Mouse (Mus musculus): ENCODE measurements around the gene Gpc6. TPM values are rescaled to one million over a fixed set of nuclear protein-coding genes. Genes with fewer than 3 reads are reported as not detected.

Gpc6 gene
- polyA plus RNA-seq, 1 experiment from 2014 or later = 11.4 TPM

GRCm38 (mm10) chr14:117962453-117962852 lies 1037.3 kb downstream of the Gpc6 start:
- DNase-seq (ENCODE audit: low spot score) (peak; percentile 38), ATAC-seq (ENCODE audit: low FRiP score, low TSS enrichment) (no peak)
- WGBS = 56% methylated on average over 4 of the region's 4 CpGs
- no peak overlapping the region for H3K4me3 ChIP-seq (ENCODE audit: low read depth, low read length)
- no peak overlapping the region for H3K27ac ChIP-seq (replicated peaks)
- H3K9me3 ChIP-seq (ENCODE audit: control insufficient read depth, low read length) = no peaks in the 10 kb centered on the region
- H3K9ac ChIP-seq (ENCODE audit: low read length) = no peak overlapping the region
- H3K4me1 ChIP-seq (replicated peaks; ENCODE audit: control insufficient read depth, insufficient read depth) = no peaks in the 10 kb centered on the region
- H3K27me3 ChIP-seq (ENCODE audit: control insufficient read depth, insufficient read depth, low read length) = no peaks in the 10 kb centered on the region
- TF ChIP-seq CTCF (IDR thresholded peaks at IDR 0.05; ENCODE audit: low read depth) (peak; percentile 67), EP300 (optimal IDR thresholded peaks at IDR 0.05) (no peak)
- no peaks in the 10 kb centered on the region for H3K36me3 ChIP-seq (ENCODE audit: control insufficient read depth, insufficient read depth, low read length)
- no peak overlapping the region for H3K4me2 ChIP-seq (replicated peaks; ENCODE audit: low read depth)

GRCm38 (mm10) chr14:117972576-117972975 lies 1047.5 kb downstream of the Gpc6 start:
- ATAC-seq (ENCODE audit: low FRiP score, low TSS enrichment) = no peak
- Histone ChIP-seq H3K9me3 (ENCODE audit: control insufficient read depth, low read length) (no peaks in the 10 kb centered on the region), H3K4me2 (replicated peaks; ENCODE audit: low read depth) (no peak overlapping the region), H3K27me3 (ENCODE audit: control insufficient read depth, insufficient read depth, low read length) (no peaks in the 10 kb centered on the region), H3K9ac (ENCODE audit: low read length) (no peak overlapping the region), H3K36me3 (ENCODE audit: control insufficient read depth, insufficient read depth, low read length) (no peaks in the 10 kb centered on the region), H3K4me3 (ENCODE audit: low read depth, low read length) (no peak overlapping the region), H3K27ac (replicated peaks) (no peak overlapping the region), H3K4me1 (replicated peaks; ENCODE audit: control insufficient read depth, insufficient read depth) (no peaks in the 10 kb centered on the region)
- TF ChIP-seq CTCF (IDR thresholded peaks at IDR 0.05; ENCODE audit: low read depth) (no peak), EP300 (optimal IDR thresholded peaks at IDR 0.05) (no peak)
- 89% methylated on average over 5 of the region's 5 CpGs for WGBS
- DNase-seq (ENCODE audit: low spot score) = no peak

- no peak overlapping the region for H3K4me3 ChIP-seq (ENCODE audit: low read depth, low read length)
- DNase-seq (ENCODE audit: low spot score) (no peak), ATAC-seq (ENCODE audit: low FRiP score, low TSS enrichment) (no peak)
- WGBS = 94% methylated on average over 10 of the region's 10 CpGs
- TF ChIP-seq EP300 (optimal IDR thresholded peaks at IDR 0.05) (no peak), CTCF (IDR thresholded peaks at IDR 0.05; ENCODE audit: low read depth) (no peak)
- no peak overlapping the region for H3K9ac ChIP-seq (ENCODE audit: low read length)
- H3K4me2 ChIP-seq (replicated peaks; ENCODE audit: low read depth) = no peak overlapping the region
- no peak overlapping the region for H3K27ac ChIP-seq (replicated peaks)
- no peaks in the 10 kb centered on the region for H3K36me3 ChIP-seq (ENCODE audit: control insufficient read depth, insufficient read depth, low read length)
- H3K27me3 ChIP-seq (ENCODE audit: control insufficient read depth, insufficient read depth, low read length) = no peaks in the 10 kb centered on the region
- no peaks in the 10 kb centered on the region for H3K4me1 ChIP-seq (replicated peaks; ENCODE audit: control insufficient read depth, insufficient read depth)
- H3K9me3 ChIP-seq (ENCODE audit: control insufficient read depth, low read length) = no peaks in the 10 kb centered on the region
These were observed 1056.4 kb downstream of the Gpc6 start for GRCm38 (mm10) chr14:117981532-117981931.

GRCm38 (mm10) chr14:117988444-117988843 lies 1063.3 kb downstream of the Gpc6 start:
- Histone ChIP-seq H3K36me3 (ENCODE audit: control insufficient read depth, insufficient read depth, low read length) (no peaks in the 10 kb centered on the region), H3K4me1 (replicated peaks; ENCODE audit: control insufficient read depth, insufficient read depth) (no peaks in the 10 kb centered on the region), H3K4me3 (ENCODE audit: low read depth, low read length) (no peak overlapping the region), H3K27ac (replicated peaks) (no peak overlapping the region), H3K27me3 (ENCODE audit: control insufficient read depth, insufficient read depth, low read length) (no peaks in the 10 kb centered on the region), H3K4me2 (replicated peaks; ENCODE audit: low read depth) (no peak overlapping the region), H3K9me3 (ENCODE audit: control insufficient read depth, low read length) (no peaks in the 10 kb centered on the region), H3K9ac (ENCODE audit: low read length) (no peak overlapping the region)
- DNase-seq (ENCODE audit: low spot score) (no peak), ATAC-seq (ENCODE audit: low FRiP score, low TSS enrichment) (no peak)
- WGBS = 84% methylated on average over 10 of the region's 10 CpGs
- TF ChIP-seq EP300 (optimal IDR thresholded peaks at IDR 0.05) (no peak), CTCF (IDR thresholded peaks at IDR 0.05; ENCODE audit: low read depth) (no peak)

GRCm38 (mm10) chr14:117990203-117990602 lies 1065.1 kb downstream of the Gpc6 start:
- Histone ChIP-seq H3K4me3 (ENCODE audit: low read depth, low read length) (no peak overlapping the region), H3K27ac (replicated peaks) (no peak overlapping the region), H3K27me3 (ENCODE audit: control insufficient read depth, insufficient read depth, low read length) (no peaks in the 10 kb centered on the region), H3K9ac (ENCODE audit: low read length) (no peak overlapping the region), H3K9me3 (ENCODE audit: control insufficient read depth, low read length) (no peaks in the 10 kb centered on the region), H3K4me2 (replicated peaks; ENCODE audit: low read depth) (no peak overlapping the region), H3K4me1 (replicated peaks; ENCODE audit: control insufficient read depth, insufficient read depth) (no peaks in the 10 kb centered on the region), H3K36me3 (ENCODE audit: control insufficient read depth, insufficient read depth, low read length) (no peaks in the 10 kb centered on the region)
- no peak for ATAC-seq (ENCODE audit: low FRiP score, low TSS enrichment)
- TF ChIP-seq EP300 (optimal IDR thresholded peaks at IDR 0.05) (no peak), CTCF (IDR thresholded peaks at IDR 0.05; ENCODE audit: low read depth) (no peak)
- no peak for DNase-seq (ENCODE audit: low spot score)
- 66% methylated on average over 8 of the region's 8 CpGs for WGBS

- H3K27ac ChIP-seq (replicated peaks) = no peak overlapping the region
- 52% methylated on average over 8 of the region's 8 CpGs for WGBS
- ATAC-seq (ENCODE audit: low FRiP score, low TSS enrichment) = 0 out of 2 replicates have a peak, but pooled peaks have one; percentile 45
These were observed 1067.6 kb downstream of the Gpc6 start for GRCm38 (mm10) chr14:117992600-117993256.

More at GRCm38 (mm10) chr14:117992600-117993256, 1067.6 kb downstream of the Gpc6 start:
- H3K9me3 ChIP-seq (ENCODE audit: control insufficient read depth, low read length) = no peaks in the 10 kb centered on the region
- H3K9ac ChIP-seq (ENCODE audit: low read length) = no peak overlapping the region
- no peaks in the 10 kb centered on the region for H3K27me3 ChIP-seq (ENCODE audit: control insufficient read depth, insufficient read depth, low read length)
- H3K4me2 ChIP-seq (replicated peaks; ENCODE audit: low read depth) = no peak overlapping the region
- H3K4me1 ChIP-seq (replicated peaks; ENCODE audit: control insufficient read depth, insufficient read depth) = no peaks in the 10 kb centered on the region
- no peak for DNase-seq (ENCODE audit: low spot score)
- no peak overlapping the region for H3K4me3 ChIP-seq (ENCODE audit: low read depth, low read length)
- H3K36me3 ChIP-seq (ENCODE audit: control insufficient read depth, insufficient read depth, low read length) = no peaks in the 10 kb centered on the region
- TF ChIP-seq EP300 (optimal IDR thresholded peaks at IDR 0.05) (no peak), CTCF (IDR thresholded peaks at IDR 0.05; ENCODE audit: low read depth) (no peak)

All from stomach, postnatal 0 days (tissue).